ENCODE assay signal across 8 mouse cellular contexts in the genomic region with DNA sequence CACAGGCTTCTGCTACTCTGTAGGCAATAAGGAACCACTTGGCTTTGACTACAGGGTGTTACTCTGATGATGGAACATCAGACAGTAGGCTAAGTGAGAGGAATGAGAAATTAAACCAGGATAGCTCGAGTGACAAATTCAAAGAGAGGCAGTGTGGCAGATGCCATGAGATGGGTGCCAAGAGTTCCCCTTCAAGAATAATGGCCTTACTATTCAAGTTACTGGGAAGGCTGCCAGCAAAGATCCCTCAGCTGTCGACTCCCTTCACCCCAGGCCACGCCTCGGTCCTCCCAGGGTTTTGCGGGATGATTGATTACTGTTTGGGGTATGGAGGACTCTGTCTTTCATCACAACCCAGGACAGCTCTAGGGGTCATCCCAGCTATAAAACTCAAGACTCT. TPM values are rescaled to one million over a fixed set of nuclear protein-coding genes. Genes with fewer than 3 reads are reported as not detected.
DNase-seq lines count a peak whose midpoint lies in the region; ATAC-seq lines count a peak whose summit lies in the region.

No protein-coding gene starts in this region.

- intact Hi-C loops in heart, postnatal 14 days (cut with DNase I) = no loop called here

- DNase-seq in cerebellum, adult 8-10 months = no peak
- DNase-seq in retina, postnatal 1 day = peak; percentile 65
- no peak for DNase-seq in retina, embryonic 14.5 days (ENCODE audit: low spot score)
- peak; percentile 39 for DNase-seq in kidney, postnatal 10 days
- DNase-seq in mesoderm, embryonic 11.5 days (ENCODE audit: low read depth, low spot score) = peak; percentile 62
- no peak for DNase-seq in ovary, postnatal 14 days (ENCODE audit: low spot score)
- no peak for DNase-seq in heart, postnatal 14 days

- peak; percentile 29; the same call in 1 of the 2 replicates for ATAC-seq in cerebellum, adult (ENCODE audit: insufficient number of reproducible peaks, low FRiP score, low TSS enrichment)

RNA-seq across cellular contexts. Expression of gene Lifr, which starts 28.4 kb away (rescaled TPM):
- 10 to 100 TPM; 57.6 to 63.2 TPM for total RNA-seq in heart, postnatal 14 days (2021)

Comparison
In these comparisons a context has a peak if more than half of its experiments do, and no peak if none do; other contexts are left out.
1. DNase-seq: peak in retina, postnatal 1 day (single experiment), kidney, postnatal 10 days (single experiment) and mesoderm, embryonic 11.5 days (single experiment); none in cerebellum, adult 8-10 months (single experiment), retina, embryonic 14.5 days (single experiment), ovary, postnatal 14 days (single experiment) and heart, postnatal 14 days (0 of 2).